20 mouse cellular contexts compared by ENCODE assay signal in genomic region chr6:28633656-28634055, GRCm38 (mm10).
DNase-seq lines count a peak whose midpoint lies in the region; ATAC-seq lines count a peak whose summit lies in the region.
"Had no signal": no experiment of that assay in that cellular context is flagged by ENCODE, and none has a peak within 500 bp of the region (broad histone marks: within the 10 kb centered on the region; RNA-seq: fewer than 3 reads in every experiment).

No protein-coding gene starts in this region.

- no peak overlapping the region for H3K4me3 ChIP-seq in midbrain, embryonic 11.5 days (ENCODE audit: low read depth, low read length)
- H3K4me3 ChIP-seq in midbrain, embryonic 16.5 days (ENCODE audit: low read depth, low read length), result no peak overlapping the region
- H3K4me3 ChIP-seq: limb, embryonic 13.5 days; lung, embryonic 15.5 days; midbrain, embryonic 10.5 days; stomach, embryonic 15.5 days had no signal

- no peaks in the 10 kb centered on the region for H3K36me3 ChIP-seq in midbrain, embryonic 11.5 days (ENCODE audit: control insufficient read depth, insufficient read depth, low read length)
- H3K36me3 ChIP-seq in midbrain, embryonic 16.5 days (ENCODE audit: control insufficient read depth, insufficient read depth, low read length), result no peaks in the 10 kb centered on the region
- H3K36me3 ChIP-seq: limb, embryonic 13.5 days; lung, embryonic 15.5 days; midbrain, embryonic 10.5 days; stomach, embryonic 15.5 days had no signal

- DNase-seq in heart, adult 11 months, result peak; percentile 51
- DNase-seq in heart, postnatal 10 days, result no peak
- no peak for DNase-seq in midbrain, embryonic 11.5 days (ENCODE audit: low spot score, missing footprints)
- DNase-seq in cerebellum, adult 11-12 months, result peak; percentile 46
- DNase-seq in cerebellum, adult 9-11 months, result peak; percentile 64
- no peak for DNase-seq in lung, postnatal 10 days
- no peak for DNase-seq in frontal cortex, postnatal 36 days (ENCODE audit: low spot score in 2 of 2)
- DNase-seq: layer of hippocampus, postnatal 36 days; thymus, adult 18-20 months; thymus, postnatal 4 days had no signal

- intact Hi-C loops in heart, postnatal 10 days (cut with DNase I), result no loop called here

- ATAC-seq in midbrain, embryonic 11.5 days (ENCODE audit: low FRiP score), result 0 out of 2 replicates have a peak, but pooled peaks have one; percentile 24
- ATAC-seq in midbrain, embryonic 16.5 days, result no peak
- ATAC-seq: intestine, embryonic 16.5 days had no signal

- 65% methylated on average over 3 of the region's 3 CpGs for WGBS in midbrain, embryonic 11.5 days
- WGBS in midbrain, embryonic 16.5 days, result 38% methylated on average over 3 of the region's 3 CpGs

- no peak overlapping the region for H3K27ac ChIP-seq in midbrain, embryonic 11.5 days (ENCODE audit: low read depth, low read length)
- no peak overlapping the region for H3K27ac ChIP-seq in midbrain, embryonic 16.5 days (ENCODE audit: low read length)
- H3K27ac ChIP-seq: hindbrain, embryonic 14.5 days; kidney, postnatal 0 days; liver, embryonic 14.5 days; lung, embryonic 15.5 days; macrophage; stomach, embryonic 15.5 days had no signal

- H3K9me3 ChIP-seq in midbrain, embryonic 11.5 days (ENCODE audit: control insufficient read depth, low read length), result no peaks in the 10 kb centered on the region
- H3K9me3 ChIP-seq in midbrain, embryonic 16.5 days (replicated peaks; ENCODE audit: control insufficient read depth, low read length, poor library complexity, severe bottlenecking), result no peaks in the 10 kb centered on the region
- H3K9me3 ChIP-seq: limb, embryonic 13.5 days; lung, embryonic 15.5 days; midbrain, embryonic 10.5 days; stomach, embryonic 15.5 days had no signal

- no peaks in the 10 kb centered on the region for H3K27me3 ChIP-seq in midbrain, embryonic 11.5 days (ENCODE audit: control insufficient read depth, insufficient read depth, low read length)
- no peaks in the 10 kb centered on the region for H3K27me3 ChIP-seq in midbrain, embryonic 16.5 days (ENCODE audit: control insufficient read depth, insufficient read depth, low read depth, low read length)
- H3K27me3 ChIP-seq: limb, embryonic 13.5 days; lung, embryonic 15.5 days; stomach, embryonic 15.5 days had no signal

- peaks cover 5% of the 10 kb centered on the region; the same call in 1 of the 2 replicates for H3K4me1 ChIP-seq in midbrain, embryonic 11.5 days (ENCODE audit: control insufficient read depth, insufficient read depth, low read length)
- H3K4me1 ChIP-seq in midbrain, embryonic 16.5 days (ENCODE audit: control insufficient read depth, insufficient read depth, low read length), result peaks cover 7% of the 10 kb centered on the region; the same call in 1 of the 2 replicates

- H3K9ac ChIP-seq in midbrain, embryonic 11.5 days (ENCODE audit: low read length), result no peak overlapping the region
- H3K9ac ChIP-seq in midbrain, embryonic 16.5 days (ENCODE audit: low read depth, low read length), result no peak overlapping the region
- H3K9ac ChIP-seq: hindbrain, embryonic 14.5 days; limb, embryonic 13.5 days; liver, embryonic 14.5 days; lung, embryonic 15.5 days; stomach, embryonic 15.5 days had no signal

- H3K4me2 ChIP-seq in midbrain, embryonic 11.5 days, result no peak overlapping the region
- H3K4me2 ChIP-seq in midbrain, embryonic 16.5 days (ENCODE audit: low read length), result no peak overlapping the region
- H3K4me2 ChIP-seq: hindbrain, embryonic 14.5 days; limb, embryonic 13.5 days; lung, embryonic 15.5 days; stomach, embryonic 15.5 days had no signal

Comparison
In these comparisons a context has a peak if more than half of its experiments do, and no peak if none do; other contexts are left out.
1. DNase-seq: peak in heart, adult 11 months (single experiment), cerebellum, adult 11-12 months (single experiment) and cerebellum, adult 9-11 months (single experiment); none in heart, postnatal 10 days (0 of 2), midbrain, embryonic 11.5 days (single experiment), lung, postnatal 10 days (single experiment) and frontal cortex, postnatal 36 days (0 of 2).